Mouse (Mus musculus): ENCODE data around the gene S100a6.

- TF ChIP-seq TAL1 (IDR thresholded peaks at IDR 0.05; ENCODE audit: low read length): no peak
- no peak for TF ChIP-seq GATA1 (IDR thresholded peaks at IDR 0.05; ENCODE audit: low read length)
Measured at GRCm38 (mm10) chr3:90582156-90582555, 30.5 kb upstream of the S100a6 start.

Measured in erythroblast, embryonic 14.5 days (primary cell).